Mouse (Mus musculus): ENCODE data around the gene Rdh14. TPM values are rescaled to one million over a fixed set of nuclear protein-coding genes. Genes with fewer than 3 reads are reported as not detected.

Gene Rdh14
- polyA plus RNA-seq, 1 experiment from 2014 or later = 31.4 TPM

DNA sequence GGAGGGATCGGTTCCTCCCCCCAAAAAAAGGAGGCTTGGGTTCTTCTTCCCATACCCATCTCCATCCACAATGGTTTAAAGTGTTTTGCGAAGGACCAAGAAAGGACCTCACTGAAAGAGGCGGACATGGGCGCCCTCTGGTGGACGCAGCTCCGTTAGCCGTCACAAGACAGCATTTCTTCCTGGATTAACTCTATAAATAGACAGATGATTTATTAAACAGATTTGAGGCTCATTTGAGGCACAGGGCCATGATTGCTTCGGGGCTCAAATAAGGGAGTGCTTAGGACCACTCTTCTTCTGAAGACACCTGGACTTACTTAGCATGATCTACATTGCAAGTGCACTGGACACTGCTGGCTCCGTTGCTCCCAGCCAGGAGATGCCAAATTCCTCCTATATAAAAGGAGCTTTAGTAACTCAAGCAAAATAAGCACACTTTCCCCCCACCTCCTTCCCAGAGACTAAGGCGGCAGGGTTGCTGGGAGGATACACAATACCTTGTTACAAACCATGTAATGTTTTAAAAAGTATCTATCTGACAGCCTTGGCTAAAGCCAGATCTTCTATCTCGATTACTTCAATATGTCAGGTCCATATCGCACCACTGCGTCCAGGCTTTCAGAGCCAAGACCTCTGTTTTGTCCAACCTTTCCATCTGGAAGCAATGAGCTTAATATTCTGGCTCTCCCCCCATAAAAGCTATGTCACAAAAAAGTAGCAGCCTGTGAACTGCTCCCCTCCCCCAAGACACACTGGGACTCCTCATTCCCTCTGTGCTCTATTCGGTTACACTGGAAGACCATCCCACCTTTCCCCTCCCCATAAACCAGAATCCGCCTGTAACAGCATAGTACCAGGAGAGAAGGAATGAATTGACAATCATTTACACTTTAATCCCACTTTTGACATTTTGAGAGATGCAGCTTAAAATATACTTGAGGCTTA is 47.8 kb downstream of the Rdh14 start:
- H3K36me3 ChIP-seq = no peaks in the 10 kb centered on the region
- H3K27me3 ChIP-seq = peaks cover 17% of the 10 kb centered on the region
- H3K9me3 ChIP-seq = no peaks in the 10 kb centered on the region
- no peak overlapping the region for H3K9ac ChIP-seq (replicated peaks)
- 24% methylated on average over 15 of the region's 15 CpGs for WGBS
- H3K4me3 ChIP-seq = no peak overlapping the region
- ATAC-seq (ENCODE audit: low FRiP score, low read depth) = peak; percentile 69
- H3K4me1 ChIP-seq = peaks cover 7% of the 10 kb centered on the region
- H3K4me2 ChIP-seq (replicated peaks) = no peak overlapping the region
- H3K27ac ChIP-seq (replicated peaks) = no peak overlapping the region

DNA sequence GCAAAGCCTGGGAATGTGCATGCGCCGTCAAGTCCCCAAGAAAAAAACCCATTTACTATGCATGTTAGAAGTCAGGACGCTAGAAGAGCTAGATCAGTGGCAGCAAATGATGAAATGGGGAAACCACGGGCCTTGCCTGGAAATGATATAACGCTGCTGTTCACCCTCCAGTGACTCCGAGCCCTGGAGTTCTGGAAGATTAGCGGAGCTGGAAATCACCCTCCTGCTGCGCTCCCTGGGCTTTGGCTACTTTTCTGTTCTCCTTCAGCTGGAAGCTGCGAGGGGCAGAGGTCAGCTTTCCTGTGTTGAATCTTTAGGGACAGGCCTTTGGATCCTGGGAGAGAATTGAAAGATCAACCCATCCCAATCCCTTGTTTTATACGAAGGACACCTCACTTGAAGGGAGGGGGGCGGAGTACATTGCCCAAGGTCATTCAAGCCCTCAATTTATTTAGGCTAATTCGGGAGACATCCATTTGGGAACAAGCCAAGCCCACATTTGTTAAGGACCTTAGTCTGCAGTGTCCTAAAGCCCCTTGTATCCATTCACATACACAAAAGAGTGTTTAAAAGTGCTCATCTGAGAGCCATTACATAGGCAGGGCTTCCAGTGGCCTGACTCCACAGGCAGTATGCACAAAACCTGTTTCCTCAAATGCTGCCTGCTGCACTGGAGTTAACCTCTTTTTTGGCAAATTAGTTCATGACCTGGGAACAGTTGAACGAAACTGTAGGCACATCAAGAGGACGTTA is 49.1 kb downstream of the Rdh14 start:
- 0 out of 2 replicates have a peak, but pooled peaks have one; percentile 10 for ATAC-seq (ENCODE audit: low FRiP score, low read depth)
- no peak overlapping the region for H3K4me3 ChIP-seq

More for the DNA sequence above, 49.1 kb downstream of the Rdh14 start:
- Histone ChIP-seq H3K36me3 (no peaks in the 10 kb centered on the region), H3K4me1 (peaks cover 7% of the 10 kb centered on the region), H3K27me3 (peaks cover 17% of the 10 kb centered on the region), H3K4me2 (replicated peaks) (no peak overlapping the region; the same call in 1 of the 2 replicates), H3K27ac (replicated peaks) (no peak overlapping the region), H3K9me3 (no peaks in the 10 kb centered on the region), H3K9ac (replicated peaks) (no peak overlapping the region)
- WGBS = 10% methylated on average over 14 of the region's 14 CpGs

Other genes with a start within 250 kb of the Rdh14 start
- gene Nt5c1b, start 20.8 kb upstream of the Rdh14 start, polyA plus RNA-seq (2016; fragmentation: Nextera tagmentation; extraction: Ambion mirVana) = not detected in 2 replicates

Measured in midbrain, embryonic 12.5 days (tissue).